Mouse (Mus musculus) hindbrain, embryonic 14.5 days (tissue): ENCODE results near the gene Rtp3. TPM values are rescaled to one million over a fixed set of nuclear protein-coding genes. Genes with fewer than 3 reads are reported as not detected.

Source experiments
- ATAC-seq: fragments of 200-750 bp; cut with Nextera tagmentation; 2 replicates; pipeline ENCODE4 v1.8.0; 2017; ENCODE audit warnings: moderate number of reproducible peaks, mild to moderate bottlenecking, moderate TSS enrichment, moderate library complexity; ENCODE audit not compliant: low FRiP score
- DNase-seq: peaks from one replicate; pipeline ENCODE4 v3.0.0-alpha.2; 2015; ENCODE audit warnings: low spot score
- H3K27ac ChIP-seq: fragments of 300-500 bp; sonication (generic); 2 replicates; pipeline ENCODE4 v1.5.1; 2014; ENCODE audit warnings: mild to moderate bottlenecking, moderate library complexity
- H3K27me3 ChIP-seq: fragments of 300-500 bp; sonication (generic); 2 replicates; pipeline ENCODE4 v1.6.1; 2014; ENCODE audit warnings: mild to moderate bottlenecking, low read length, mixed read lengths; ENCODE audit not compliant: control insufficient read depth, insufficient read depth
- H3K36me3 ChIP-seq: fragments of 300-500 bp; sonication (generic); replicated peaks from 2 replicates; pipeline ENCODE4 v1.6.1; 2014; ENCODE audit not compliant: control insufficient read depth, insufficient read depth
- H3K4me1 ChIP-seq: fragments of 300-500 bp; sonication (generic); replicated peaks from 2 replicates; pipeline ENCODE4 v1.6.1; 2014; ENCODE audit warnings: antibody characterized with exemption, low read length, mixed read lengths; ENCODE audit not compliant: control insufficient read depth, insufficient read depth
- H3K4me2 ChIP-seq: fragments of 300-500 bp; sonication (generic); replicated peaks from 2 replicates; pipeline ENCODE4 v1.6.1; 2014; ENCODE audit warnings: mild to moderate bottlenecking, moderate library complexity
- H3K4me3 ChIP-seq: fragments of 300-500 bp; sonication (generic); replicated peaks from 2 replicates; pipeline ENCODE4 v1.5.1; 2014; ENCODE audit warnings: mild to moderate bottlenecking, low read length
- H3K9ac ChIP-seq: fragments of 300-500 bp; sonication (generic); 2 replicates; pipeline ENCODE4 v1.6.1; 2014
- H3K9me3 ChIP-seq: fragments of 300-500 bp; sonication (generic); 2 replicates; pipeline ENCODE4 v1.6.1; 2016; ENCODE audit warnings: low read length; ENCODE audit not compliant: control insufficient read depth
- WGBS: fragments of 180-500 bp; shearing (Covaris S2); extraction: QIAGEN DNeasy Blood & Tissue Kit; methylation state at CpG from one replicate; pipeline ENCODE4 v1.1.7; 2014; 5-methylcytosine and 5-hydroxymethylcytosine counted together
- polyA plus RNA-seq: library from polyadenylated mRNA; unstranded; fragments of >200 nt; fragmentation: Nextera tagmentation; extraction: Ambion mirVana; gene quantifications from 2 replicates; pipeline ENCODE4 v1.2.1, GENCODE M21; 2014

Rtp3 gene
- polyA plus RNA-seq, 1 experiment from 2014 or later: not detected

DNA sequence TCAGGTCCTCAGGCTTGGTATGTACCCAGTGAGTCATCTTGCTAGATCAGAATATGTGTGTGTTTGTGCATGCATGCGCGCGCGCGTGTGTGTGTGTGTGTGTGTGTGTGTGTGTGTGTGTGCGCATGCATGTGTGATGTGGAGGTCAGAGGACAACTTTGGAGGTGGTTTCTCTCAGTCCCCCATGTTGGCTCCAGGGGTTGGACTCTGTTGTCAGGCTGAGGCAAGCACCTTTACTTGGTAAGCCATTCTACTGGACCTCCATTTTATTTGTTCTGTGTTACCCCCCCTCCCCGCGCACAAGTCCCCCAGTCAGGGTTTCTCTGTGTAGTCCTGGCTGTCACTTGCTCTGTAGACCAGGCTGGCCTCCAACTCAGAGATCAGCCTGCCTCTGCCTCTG is 29.0 kb downstream of the Rtp3 start:
- Histone ChIP-seq H3K27me3 (no peaks in the 10 kb centered on the region), H3K4me3 (no peak overlapping the region), H3K27ac (no peak overlapping the region), H3K4me1 (no peaks in the 10 kb centered on the region), H3K9ac (no peak overlapping the region), H3K9me3 (no peaks in the 10 kb centered on the region), H3K4me2 (no peak overlapping the region), H3K36me3 (no peaks in the 10 kb centered on the region)
- 96% methylated on average over 8 of the region's 8 CpGs for WGBS
- ATAC-seq (no peak), DNase-seq (no peak)

GRCm38 (mm10) chr9:110960230-110961149 is 29.9 kb downstream of the Rtp3 start:
- no peak for DNase-seq
- 88% methylated on average over 13 of the region's 13 CpGs for WGBS
- ATAC-seq: no peak
- no peaks in the 10 kb centered on the region for H3K4me1 ChIP-seq
- no peak overlapping the region for H3K4me3 ChIP-seq
- no peak overlapping the region for H3K4me2 ChIP-seq
- no peaks in the 10 kb centered on the region for H3K9me3 ChIP-seq
- H3K27ac ChIP-seq: no peak overlapping the region
- H3K36me3 ChIP-seq: no peaks in the 10 kb centered on the region
- 0 out of 2 replicates have a peak, but pooled peaks cover 6% of the 10 kb centered on the region for H3K27me3 ChIP-seq
- no peak overlapping the region for H3K9ac ChIP-seq

GRCm38 (mm10) chr9:110959669-110960068 is 30.7 kb downstream of the Rtp3 start:
- Histone ChIP-seq H3K9me3 (no peaks in the 10 kb centered on the region), H3K4me1 (no peaks in the 10 kb centered on the region), H3K4me3 (no peak overlapping the region), H3K27ac (no peak overlapping the region), H3K36me3 (no peaks in the 10 kb centered on the region), H3K27me3 (0 out of 2 replicates have a peak, but pooled peaks cover 6% of the 10 kb centered on the region), H3K9ac (no peak overlapping the region), H3K4me2 (no peak overlapping the region)
- no peak for DNase-seq
- no peak for ATAC-seq
- 89% methylated on average over 5 of the region's 5 CpGs for whole genome bisulfite sequencing

DNA sequence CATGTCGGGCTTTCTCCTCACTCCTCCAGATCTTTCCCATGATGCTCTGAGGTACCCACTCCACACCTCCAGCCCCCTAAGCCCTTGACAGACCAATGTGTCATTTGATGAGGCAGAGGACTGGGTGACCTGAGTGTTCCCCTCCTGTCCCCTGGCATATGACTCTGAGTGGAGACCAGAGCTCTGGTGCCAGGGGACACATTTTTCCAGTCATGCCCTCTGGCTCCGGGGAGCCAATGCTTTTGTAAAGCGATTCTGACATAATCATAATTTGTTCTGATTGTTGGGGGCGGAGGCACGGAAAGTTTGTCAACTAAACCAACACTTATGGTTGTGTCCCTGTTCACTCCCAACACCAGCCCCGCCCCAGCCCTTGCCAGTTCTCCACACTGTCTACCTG is 34.4 kb downstream of the Rtp3 start:
- DNase-seq: no peak
- Histone ChIP-seq H3K27me3 (0 out of 2 replicates have a peak, but pooled peaks cover 15% of the 10 kb centered on the region), H3K4me1 (peaks cover 5% of the 10 kb centered on the region; the same call in 1 of the 2 replicates), H3K27ac (no peak overlapping the region), H3K4me2 (no peak overlapping the region), H3K9ac (no peak overlapping the region), H3K4me3 (no peak overlapping the region), H3K9me3 (no peaks in the 10 kb centered on the region), H3K36me3 (no peaks in the 10 kb centered on the region)
- 88% methylated on average over 6 of the region's 6 CpGs for WGBS
- no peak for ATAC-seq

DNA sequence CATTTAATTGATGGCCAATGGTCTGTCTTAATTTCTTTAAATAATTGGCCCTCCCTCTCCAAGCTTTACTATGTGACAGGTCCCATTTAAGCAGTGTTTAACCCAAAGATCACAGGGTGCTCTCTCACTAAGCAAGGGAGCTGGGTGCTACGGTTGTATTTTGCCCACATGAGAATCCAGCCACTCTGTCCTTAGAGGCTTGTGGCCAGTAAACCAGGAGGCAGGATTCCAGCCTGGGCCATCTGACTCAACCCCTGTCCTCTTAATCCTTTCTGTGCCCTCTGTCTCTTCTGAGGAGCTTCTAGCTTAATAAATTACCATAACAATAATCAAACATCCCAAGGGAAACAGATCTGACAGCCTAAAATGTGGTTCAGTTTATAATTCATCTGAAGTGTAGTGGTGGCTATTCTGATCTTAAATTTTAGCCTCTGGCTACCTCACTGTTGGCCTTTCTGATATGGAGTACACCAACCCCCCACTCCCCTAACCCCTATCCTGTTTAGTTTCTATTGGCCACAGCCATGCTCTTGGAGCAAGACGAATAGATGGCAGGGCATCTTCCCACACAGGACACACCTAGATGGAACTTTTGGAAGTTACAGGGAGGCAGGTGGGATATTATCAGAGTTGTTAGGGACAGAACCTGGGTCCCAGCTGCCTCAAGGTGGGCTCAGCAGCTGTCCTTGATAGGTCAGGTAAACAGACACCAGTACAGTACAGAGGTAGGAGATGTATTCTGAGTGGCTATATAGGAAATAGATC is 35.5 kb downstream of the Rtp3 start:
- 49% methylated on average over 2 of the region's 2 CpGs for WGBS
- no peak overlapping the region for H3K27ac ChIP-seq
- no peak for ATAC-seq

DNA sequence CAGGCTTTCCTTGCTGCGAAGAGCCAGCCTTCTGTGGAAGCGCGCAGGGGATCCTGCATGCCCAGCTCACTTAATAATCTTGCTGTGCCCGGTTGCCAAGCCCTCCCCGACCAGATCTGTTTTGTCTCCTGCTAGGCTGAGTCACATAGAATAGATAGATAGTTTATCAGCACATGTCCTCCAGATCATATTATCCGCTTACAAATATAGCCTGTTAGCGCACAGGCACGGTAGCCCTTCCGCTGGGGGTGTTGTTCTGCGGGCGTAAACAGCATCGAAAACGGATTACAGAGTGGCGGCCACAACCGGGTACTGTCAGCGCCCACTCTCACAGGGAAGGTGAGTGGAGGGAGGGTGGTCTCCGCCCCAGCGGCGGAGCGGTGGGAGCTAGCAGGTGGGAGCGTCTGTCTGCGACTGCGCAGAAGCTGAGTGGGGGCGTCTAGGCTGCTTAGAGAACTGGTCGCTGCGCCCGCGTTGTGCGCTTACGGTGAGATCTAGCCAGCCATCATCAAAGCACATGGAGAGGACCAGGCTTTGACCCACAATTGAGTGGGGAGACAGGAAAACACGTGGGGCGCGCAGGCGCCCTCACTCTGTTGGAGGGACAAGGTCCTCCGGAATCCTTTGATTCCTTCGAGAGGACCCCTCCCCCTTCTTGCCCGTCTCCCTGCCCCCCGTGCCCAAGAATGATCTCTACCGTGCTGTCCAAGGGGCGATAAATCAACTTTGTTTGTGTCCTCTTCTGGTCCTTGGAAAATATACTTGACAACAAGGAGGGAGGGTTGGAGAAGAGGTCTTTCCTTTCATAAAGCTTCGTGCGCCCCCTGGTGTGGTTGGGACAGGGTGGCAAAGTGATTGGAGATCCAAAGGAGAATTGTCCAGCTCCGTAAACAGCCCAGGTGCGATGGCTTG is 36.6 kb downstream of the Rtp3 start:
- Histone ChIP-seq H3K4me3 (peak overlapping the region; percentile 55), H3K36me3 (no peaks in the 10 kb centered on the region), H3K27ac (peak overlapping the region; percentile 89), H3K9ac (peak overlapping the region; percentile 68), H3K27me3 (0 out of 2 replicates have a peak, but pooled peaks cover 15% of the 10 kb centered on the region), H3K9me3 (no peaks in the 10 kb centered on the region), H3K4me1 (peaks cover 5% of the 10 kb centered on the region; the same call in 1 of the 2 replicates), H3K4me2 (peak overlapping the region; percentile 95)
- WGBS: 1% methylated on average over 44 of the region's 44 CpGs
- DNase-seq: peak; percentile 82
- ATAC-seq: peak; percentile 90

More for the DNA sequence above, 35.5 kb downstream of the Rtp3 start:
- Histone ChIP-seq H3K36me3 (no peaks in the 10 kb centered on the region), H3K4me1 (peaks cover 5% of the 10 kb centered on the region; the same call in 1 of the 2 replicates), H3K9ac (no peak overlapping the region), H3K27me3 (0 out of 2 replicates have a peak, but pooled peaks cover 15% of the 10 kb centered on the region), H3K9me3 (no peaks in the 10 kb centered on the region), H3K4me3 (no peak overlapping the region), H3K4me2 (peak overlapping the region; percentile 95; the same call in 1 of the 2 replicates)
- DNase-seq: no peak

DNA sequence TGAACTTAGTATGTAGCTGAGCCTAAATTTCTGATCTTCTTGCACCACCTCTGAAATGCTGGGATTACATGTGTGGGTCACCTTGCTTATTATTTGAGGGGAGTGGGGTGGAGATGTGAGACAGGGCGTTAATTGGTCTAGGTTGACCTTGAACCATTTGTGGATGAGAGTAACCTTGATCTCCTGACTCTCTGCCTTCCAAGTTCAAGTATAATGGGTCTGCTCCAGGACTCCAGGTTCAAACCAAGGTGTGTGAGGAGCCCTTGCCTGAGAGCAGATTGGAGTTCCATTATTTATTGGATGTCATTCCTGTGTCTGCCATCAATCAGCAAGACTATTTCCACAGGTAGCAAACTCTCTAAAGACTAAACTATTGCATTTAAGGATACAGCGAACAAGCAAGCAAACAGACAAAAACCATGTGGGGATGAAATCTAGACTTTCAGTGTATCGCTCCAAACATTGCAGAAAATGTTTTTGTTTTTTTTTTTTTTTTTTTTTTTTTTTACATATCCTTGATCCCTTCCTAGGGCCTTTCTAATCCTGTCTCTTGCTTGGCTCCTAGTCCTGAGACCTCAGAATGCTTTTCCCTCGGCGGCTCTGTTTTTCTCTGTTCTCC is 37.3 kb downstream of the Rtp3 start:
- DNase-seq (no peak), ATAC-seq (no peak)
- Histone ChIP-seq H3K4me3 (peak overlapping the region; percentile 55), H3K27ac (peak overlapping the region; percentile 89), H3K27me3 (0 out of 2 replicates have a peak, but pooled peaks cover 15% of the 10 kb centered on the region), H3K4me2 (peak overlapping the region; percentile 95), H3K36me3 (no peaks in the 10 kb centered on the region), H3K4me1 (peaks cover 5% of the 10 kb centered on the region; the same call in 1 of the 2 replicates), H3K9ac (peak overlapping the region; percentile 68), H3K9me3 (no peaks in the 10 kb centered on the region)
- 44% methylated on average over 5 of the region's 5 CpGs for whole genome bisulfite sequencing

DNA sequence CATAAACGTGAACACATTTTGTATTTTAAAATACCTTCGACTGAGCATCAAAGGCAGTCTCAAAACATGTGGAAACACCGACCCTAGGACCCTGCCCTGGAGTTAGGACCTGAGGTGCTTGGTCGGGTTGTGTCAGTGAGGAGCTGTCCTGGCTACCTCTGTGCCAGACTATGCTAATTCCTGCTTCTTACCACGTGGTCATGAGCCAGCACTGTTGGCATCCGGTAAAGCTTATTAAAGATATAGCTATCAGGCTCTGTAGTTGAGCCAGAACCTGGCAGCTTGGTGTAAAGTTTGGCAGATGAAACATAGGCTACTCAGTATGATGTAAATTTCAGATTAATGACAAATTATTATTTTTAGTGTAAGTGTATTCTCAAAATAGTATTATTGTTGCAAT is 38.0 kb downstream of the Rtp3 start:
- Histone ChIP-seq H3K27me3 (0 out of 2 replicates have a peak, but pooled peaks cover 15% of the 10 kb centered on the region), H3K4me2 (no peak overlapping the region), H3K9ac (no peak overlapping the region), H3K4me3 (no peak overlapping the region), H3K27ac (no peak overlapping the region), H3K36me3 (no peaks in the 10 kb centered on the region), H3K4me1 (peaks cover 5% of the 10 kb centered on the region; the same call in 1 of the 2 replicates), H3K9me3 (no peaks in the 10 kb centered on the region)
- DNase-seq (no peak), ATAC-seq (no peak)
- 59% methylated on average over 6 of the region's 6 CpGs for WGBS
